Mouse (Mus musculus) telencephalon, adult 2 months (tissue): Measurements from ENCODE around the gene Zfp324.
"Not testable (repeated sequence)": the region's sequence is repeated elsewhere in the genome, so short reads cannot be mapped to it uniquely, and the experiment has no call there.

Experiments used
- DNase-seq: peaks from one replicate; pipeline ENCODE4 v3.0.0-alpha.2; 2011; ENCODE audit warnings: low read depth, low spot score

Gene Zfp324

GRCm38 (mm10) chr7:12965678-12966091, at the start of gene Zfp324:
Gene Zfp324, plus strand, starts transcription at chr7:12965838.
- DNase-seq, result peak; percentile 94

DNA sequence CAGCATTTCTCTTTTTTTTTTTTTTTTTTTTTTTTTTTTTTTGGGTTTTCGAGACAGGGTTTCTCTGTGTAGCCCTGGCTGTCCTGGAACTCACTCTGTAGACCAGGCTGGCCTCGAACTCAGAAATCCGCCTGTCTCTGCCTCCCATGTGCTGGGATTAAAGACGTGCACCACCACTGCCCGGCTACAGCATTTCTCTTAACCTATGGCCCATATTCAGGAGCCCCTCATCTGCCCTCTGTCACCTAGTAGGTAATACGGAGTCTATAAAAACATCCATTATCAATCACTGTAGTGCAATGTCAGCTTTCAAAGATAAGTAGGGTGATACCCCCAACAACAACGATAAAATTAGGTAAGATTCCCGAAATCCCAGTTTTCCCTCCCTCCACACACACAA, 45.1 kb upstream of the Zfp324 start:
- not testable (repeated sequence) for DNase-seq

DNA sequence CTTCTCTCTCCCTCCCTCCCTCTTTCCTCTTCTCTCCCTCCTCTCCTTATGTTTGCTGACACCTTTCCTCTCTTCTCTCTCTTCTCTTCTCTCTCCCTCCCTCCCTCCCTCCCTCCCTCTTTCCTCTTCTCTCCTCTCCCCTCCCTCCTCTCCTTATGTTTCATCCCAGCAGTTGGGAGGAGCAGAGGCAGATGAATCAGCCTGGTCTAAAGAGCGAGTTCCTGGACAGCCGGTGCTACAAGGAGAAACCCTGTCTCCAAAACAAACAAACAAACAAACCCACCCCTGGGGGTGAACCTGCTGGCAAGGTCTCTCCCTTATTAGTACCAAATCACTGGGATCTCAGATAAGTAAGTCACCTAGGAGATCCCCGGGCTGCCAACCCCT, 44.3 kb upstream of the Zfp324 start:
- DNase-seq, result no peak

- DNase-seq, result peak; percentile 99
These were observed 43.8 kb upstream of the Zfp324 start, which contains the start of gene Rps5 for GRCm38 (mm10) chr7:12921705-12922465. Gene Rps5, plus strand, starts transcription at chr7:12922290.

- no peak for DNase-seq
These were observed 42.9 kb upstream of the Zfp324 start for GRCm38 (mm10) chr7:12922729-12923128.

GRCm38 (mm10) chr7:12926316-12926715, 39.3 kb upstream of the Zfp324 start:
- no peak for DNase-seq

DNA sequence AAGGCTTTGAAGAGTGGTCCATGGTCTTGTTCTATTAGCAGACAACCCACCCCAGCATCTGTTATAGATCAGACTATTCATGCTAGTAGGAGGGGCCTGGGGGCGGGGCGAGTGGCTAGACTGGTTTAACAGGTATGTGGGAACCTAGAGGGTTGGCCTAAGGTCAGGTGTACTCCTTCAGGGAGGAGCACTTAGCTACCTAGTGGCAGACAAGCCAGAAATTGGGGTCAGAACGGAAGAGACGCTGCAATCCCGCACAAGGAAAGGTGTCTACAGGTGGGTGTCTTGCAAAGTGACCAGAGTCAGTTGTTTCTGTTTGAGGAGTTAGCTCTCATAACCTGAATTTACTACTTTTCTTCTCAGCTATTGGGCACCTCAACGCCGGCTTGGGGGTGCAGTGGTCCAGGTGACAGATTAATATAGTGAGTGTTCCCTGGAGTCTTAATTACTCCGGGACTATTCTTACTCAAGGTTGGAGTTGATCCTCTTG, 38.4 kb upstream of the Zfp324 start, which contains the start of gene Rnf225:
TSS of gene Rnf225 (plus strand) at position 226 of the 490 bp plus-strand sequence.
- no peak for DNase-seq

DNA sequence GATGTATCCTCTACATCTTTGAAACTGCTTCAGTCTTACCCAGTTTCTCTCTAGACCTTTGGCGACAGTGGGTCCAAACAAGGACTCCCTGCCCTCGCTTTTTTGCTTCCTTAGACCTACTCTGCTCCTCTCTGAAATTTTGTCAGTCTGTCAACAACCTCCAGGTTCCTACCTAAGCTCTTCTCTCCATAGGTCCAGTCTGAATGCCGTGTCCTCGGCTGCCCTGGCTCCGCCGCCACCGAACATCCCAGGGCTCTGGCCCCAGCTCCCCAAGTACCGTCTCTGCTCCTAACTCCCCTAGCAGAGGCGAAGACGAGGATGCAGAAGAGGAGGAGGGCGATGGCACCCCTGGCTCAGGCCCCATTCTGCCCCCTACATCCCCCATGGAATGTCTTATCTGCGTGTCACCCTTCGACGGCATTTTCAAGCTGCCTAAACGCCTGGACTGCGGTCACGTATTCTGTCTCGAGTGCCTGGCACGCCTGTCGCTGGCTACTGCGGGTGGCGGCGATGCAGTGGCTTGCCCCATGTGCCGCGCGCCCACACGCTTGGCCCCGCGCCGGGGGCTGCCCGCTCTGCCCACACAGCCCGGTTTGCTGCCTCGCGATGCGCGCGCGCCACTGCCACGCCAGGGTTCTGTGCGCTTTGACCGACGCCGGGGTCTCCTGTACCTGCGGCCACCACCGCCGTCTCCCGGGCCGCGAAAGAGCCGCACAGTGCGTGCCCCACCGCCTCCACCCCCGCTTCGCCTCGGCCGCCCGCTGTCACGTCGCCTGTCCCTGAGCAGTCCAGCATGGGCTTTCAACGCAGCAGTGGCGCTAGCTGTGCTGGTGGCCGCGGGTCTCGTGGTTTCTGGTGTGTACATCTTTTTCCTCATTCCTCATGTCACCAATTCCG, 37.7 kb upstream of the Zfp324 start:
- no peak for DNase-seq

DNA sequence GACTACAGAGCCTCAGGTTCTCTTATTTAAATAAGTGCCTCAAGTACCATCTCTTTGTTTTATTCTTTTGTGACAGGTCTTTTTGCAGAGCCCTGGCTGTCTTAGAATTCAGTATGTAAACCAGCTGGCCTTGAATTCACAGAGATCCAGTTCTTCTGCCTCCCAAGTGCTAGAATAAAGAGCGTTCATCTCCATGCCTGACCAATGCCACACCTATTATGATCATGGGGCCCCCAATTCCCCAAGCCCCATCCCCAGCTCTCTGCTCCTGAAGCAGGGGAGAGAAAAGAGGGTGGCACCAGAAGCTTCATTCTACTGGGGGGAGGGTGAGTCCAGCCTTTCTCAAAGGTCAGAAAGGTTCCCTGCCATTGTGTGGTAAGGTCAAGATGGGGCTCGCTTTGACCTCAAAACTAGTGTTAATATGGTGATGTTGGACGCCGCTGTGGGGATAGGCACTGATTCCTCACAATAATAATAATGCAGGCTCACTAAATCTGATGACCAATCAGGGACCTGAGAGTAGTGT, 32.0 kb upstream of the Zfp324 start:
- DNase-seq, result no peak

- DNase-seq, result no peak
These were observed 30.8 kb upstream of the Zfp324 start for GRCm38 (mm10) chr7:12934808-12935207.

- not testable (repeated sequence) for DNase-seq
These were observed 28.3 kb upstream of the Zfp324 start for GRCm38 (mm10) chr7:12937254-12937803.

DNA sequence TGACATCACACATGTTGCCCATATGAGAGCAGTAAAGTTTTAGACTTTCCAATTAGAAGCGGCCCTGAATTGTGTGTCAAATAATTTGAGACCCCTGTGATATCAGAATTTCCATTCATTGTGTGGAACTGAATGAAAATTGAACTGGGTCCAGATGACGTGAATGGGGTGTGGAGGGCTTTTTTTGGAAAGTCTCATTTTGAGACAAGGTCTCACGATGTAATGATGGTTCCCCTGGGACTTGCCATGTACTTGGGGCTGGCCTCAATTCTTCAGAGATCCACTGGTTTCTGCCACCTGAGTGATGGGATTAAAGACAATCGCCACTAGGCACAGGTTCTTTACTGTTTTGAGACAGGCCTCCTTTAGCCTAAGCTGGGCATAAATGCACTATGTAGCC, 25.0 kb upstream of the Zfp324 start:
- DNase-seq, result no peak

DNA sequence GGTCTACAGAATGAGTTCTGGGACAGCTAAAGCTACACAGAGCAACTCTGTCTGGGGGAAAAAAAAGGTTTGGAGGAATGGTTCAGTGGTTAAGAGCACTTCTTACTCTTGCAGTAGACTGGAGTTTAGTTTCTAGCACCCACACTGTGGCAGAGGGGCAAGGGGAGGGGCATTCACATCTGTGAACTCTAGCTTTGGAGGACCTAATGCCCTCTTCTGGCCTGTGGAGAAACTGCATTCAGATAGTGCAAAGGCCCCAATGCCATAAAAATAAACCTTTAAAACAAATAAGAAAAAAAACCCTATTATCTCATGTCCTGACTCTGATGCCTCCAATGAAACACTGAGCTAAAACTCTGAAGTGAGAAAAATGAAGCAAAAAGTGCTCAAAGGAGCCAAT, 22.1 kb upstream of the Zfp324 start:
- no peak for DNase-seq

GRCm38 (mm10) chr7:12949032-12949871, 16.4 kb upstream of the Zfp324 start:
- peak; percentile 99 for DNase-seq

- DNase-seq, result no peak
These were observed 15.8 kb upstream of the Zfp324 start for GRCm38 (mm10) chr7:12949872-12950229.

GRCm38 (mm10) chr7:12954896-12955295, 10.7 kb upstream of the Zfp324 start:
- no peak for DNase-seq

GRCm38 (mm10) chr7:12957511-12957910, 8.1 kb upstream of the Zfp324 start:
- no peak for DNase-seq

- DNase-seq, result no peak
These were observed 6.7 kb upstream of the Zfp324 start for GRCm38 (mm10) chr7:12958948-12959347.

DNA sequence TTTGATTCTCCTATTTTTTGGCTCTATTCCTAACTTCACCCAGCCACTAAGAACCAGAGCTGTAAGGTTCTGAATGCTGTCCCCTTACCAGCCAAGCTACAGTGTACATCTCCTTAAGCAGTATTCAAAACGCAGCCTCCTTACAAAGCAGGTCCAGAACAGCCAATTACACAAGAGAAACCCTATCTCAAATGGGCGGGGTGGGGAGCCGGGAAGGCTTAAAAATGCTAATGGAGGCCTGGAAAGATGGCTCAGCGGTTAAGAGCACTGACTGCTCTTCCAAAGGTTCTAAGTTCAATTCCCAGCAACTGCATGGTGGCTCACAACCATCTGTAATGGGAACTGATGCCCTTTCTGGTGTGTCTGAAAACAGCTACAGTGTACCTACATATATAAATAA, 5.9 kb upstream of the Zfp324 start:
- no peak for DNase-seq

DNA sequence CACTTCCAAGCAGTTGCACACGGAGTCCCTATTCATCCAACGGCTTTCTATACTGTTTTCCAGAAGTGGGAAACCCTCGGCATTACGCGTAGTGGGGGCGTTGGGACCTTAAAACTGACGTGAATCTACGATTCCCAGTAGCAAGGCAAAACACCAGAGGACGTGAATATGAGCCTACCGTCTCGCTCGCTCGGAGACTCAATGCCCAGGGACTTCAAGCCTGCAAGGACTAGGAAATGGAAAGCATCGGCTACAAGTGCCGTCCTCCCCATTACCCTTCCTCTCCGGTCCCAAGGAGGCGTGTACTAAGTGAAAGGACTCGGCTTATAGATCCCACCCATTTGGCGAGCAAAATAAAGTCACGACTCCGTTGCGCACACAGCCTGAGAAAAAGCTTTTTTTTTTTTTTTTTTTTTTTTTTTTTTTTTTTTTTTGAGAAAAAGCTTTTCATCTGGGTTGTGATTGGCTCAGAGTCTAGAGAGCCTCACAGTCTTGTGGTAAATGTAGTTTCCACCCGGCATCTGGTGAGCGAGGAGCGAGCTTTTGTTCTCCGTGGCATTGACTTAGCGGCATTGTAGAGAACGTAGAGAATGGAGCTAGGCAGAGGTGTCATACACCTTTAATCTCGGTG, 4.0 kb upstream of the Zfp324 start:
- DNase-seq, result peak; percentile 85
